Mouse (Mus musculus) retina, postnatal 1 day (tissue): Measurements from ENCODE around the gene Rpl38.

Experiments
- DNase-seq: peaks from one replicate; pipeline ENCODE4 v3.0.0-alpha.2; 2012

The Rpl38 gene

DNA sequence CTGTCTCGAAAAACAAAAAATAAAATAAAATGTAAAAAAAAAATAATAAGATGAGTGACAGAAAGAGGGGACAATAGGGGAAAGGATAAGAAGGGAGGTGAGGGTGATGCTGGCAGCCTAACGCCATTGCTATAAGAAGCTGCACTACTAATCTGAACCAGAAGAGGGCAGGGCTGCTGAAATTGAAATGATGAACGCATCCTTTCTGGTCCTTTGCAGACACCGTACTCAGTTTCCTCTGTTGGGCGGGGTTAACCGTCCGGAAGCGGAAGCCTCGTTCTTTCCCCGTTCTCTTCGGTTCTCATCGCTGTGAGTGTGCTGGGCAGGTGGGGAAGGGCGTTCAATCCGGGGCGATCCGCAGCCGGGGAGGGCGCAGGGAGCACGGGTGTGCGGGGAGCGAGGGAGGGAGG, at the start of gene Rpl38:
TSS of gene Rpl38 (plus strand) at position 224 of the 410 bp plus-strand sequence.
- DNase-seq: peak; percentile 99

DNA sequence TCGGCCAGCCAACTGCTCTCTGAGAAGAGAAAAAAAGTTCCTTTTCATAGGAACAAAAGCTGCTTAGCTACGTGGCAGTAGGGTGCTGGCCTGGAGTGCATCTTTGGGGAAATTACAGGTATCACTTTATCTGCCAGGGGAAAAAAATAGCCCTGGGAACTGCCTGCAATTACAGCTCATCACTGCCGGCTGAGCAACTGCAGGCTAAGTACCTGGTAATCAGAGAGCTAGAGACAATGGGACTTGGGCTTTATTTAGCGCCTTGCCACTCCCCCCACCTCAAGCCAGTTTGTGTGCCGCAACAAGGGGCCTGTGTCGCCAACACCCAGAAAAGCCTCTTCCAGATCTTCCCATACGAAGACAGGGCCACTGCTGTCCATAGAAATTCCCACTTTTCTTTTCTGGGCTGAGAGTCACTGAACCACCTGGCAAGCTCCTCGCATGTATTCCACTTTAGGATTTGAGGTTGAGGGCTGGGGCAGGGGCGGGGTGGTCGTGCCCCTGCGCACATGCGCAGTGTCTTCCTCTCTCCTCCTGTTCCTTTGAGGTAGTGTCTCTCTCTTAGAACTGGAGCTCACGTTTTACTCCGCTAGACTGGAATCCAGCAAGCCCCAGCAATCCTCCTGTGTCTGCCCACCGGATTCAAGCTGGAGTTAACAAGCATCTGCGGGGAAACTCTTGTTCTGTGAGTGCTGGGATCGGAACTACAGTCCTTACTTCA, 49.5 kb upstream of the Rpl38 start:
- DNase-seq: no peak

DNA sequence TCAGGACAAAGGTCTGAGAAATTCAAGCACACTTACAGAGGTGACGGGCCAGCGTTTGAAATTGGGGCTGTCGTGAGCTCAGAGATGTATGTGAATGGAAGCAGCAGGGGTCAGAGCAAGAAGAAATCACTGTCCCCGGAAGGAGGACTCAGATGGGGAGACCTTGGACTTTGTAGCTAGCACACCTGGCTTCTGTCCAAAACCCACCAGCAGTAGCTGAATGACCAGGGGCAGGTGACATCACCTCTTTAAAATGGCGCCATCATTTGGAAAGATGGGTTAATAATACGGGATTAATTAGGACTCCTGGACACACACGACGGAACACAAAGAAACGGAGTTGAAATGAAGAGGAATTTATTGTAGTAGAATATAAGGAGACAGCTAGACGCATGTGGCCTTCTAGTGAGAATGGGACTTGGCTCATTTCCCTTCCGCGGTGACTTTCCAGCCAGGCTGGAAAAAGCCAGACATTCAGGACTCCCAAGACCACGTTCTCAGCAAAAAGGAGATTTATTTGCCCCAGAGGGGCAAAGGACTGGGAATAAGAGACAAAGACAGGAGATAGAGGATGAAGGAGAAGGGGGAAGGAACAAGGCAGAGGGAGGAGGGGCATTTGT, 42.1 kb upstream of the Rpl38 start:
- DNase-seq: no peak

DNA sequence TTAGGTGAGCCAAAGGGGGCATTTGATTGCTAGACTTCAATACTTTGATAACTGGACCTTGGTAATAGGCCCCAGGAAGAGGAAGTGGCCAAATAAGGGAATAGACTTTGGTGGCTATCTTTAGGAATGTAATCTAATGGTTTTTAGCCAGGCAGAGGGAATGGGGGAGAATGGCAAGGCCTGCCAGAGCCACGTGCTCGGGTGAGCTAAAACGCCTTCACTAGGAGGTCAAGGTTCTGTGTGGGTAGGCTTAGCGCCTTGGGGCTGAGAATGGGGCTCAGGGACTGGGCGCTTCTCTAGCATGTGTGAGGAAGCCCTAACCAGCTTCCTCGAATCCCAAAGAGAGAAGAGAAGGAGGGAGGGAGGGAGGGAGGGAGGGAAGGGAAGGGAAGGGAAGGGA, 41.3 kb upstream of the Rpl38 start:
- DNase-seq: no peak

DNA sequence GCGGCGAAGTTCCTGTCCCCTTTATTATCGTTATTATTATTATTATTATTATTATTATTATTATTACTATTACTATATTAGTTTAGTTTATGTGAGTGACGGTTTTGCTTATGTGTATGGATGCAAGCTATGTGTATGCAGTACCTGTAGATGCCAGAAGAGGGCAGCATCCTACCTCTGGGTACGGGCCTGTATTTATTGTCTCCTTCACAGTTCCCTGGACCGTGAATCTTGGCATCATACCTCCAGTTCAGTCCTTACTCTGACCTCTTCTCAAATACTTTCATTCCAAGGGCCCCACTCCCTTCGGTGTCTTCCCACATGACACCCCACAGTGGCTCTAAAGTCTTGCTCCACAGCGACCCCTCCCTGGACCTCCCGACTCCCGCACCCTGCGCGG, 40.3 kb upstream of the Rpl38 start:
- no peak for DNase-seq

- DNase-seq: no peak
Observed at GRCm38 (mm10) chr11:114630044-114630443, 38.3 kb upstream of the Rpl38 start.

GRCm38 (mm10) chr11:114632266-114632665, 36.1 kb upstream of the Rpl38 start:
- DNase-seq: no peak

DNA sequence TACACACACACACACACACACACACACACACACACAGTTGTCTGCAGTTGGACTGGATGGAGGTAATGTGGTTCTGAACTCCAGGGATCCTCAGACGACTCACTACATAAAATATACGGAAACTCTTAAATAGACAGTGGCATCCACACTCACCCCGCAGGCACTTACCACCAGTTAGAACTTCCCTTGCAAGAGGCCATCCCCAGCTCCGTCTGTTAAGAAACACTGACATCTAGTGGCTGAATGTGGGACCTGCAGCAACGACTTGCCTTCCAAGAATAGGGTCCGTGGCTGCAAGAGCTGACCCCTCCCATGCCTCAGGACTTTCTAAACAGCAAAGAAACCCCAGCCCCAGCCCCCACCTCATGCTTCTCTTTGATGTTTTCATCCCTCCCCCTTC, 32.0 kb upstream of the Rpl38 start:
- DNase-seq: peak; percentile 95

GRCm38 (mm10) chr11:114636727-114637505, 31.4 kb upstream of the Rpl38 start:
- DNase-seq: peak; percentile 76

- no peak for DNase-seq
Observed at GRCm38 (mm10) chr11:114638647-114639290, 29.6 kb upstream of the Rpl38 start.

DNA sequence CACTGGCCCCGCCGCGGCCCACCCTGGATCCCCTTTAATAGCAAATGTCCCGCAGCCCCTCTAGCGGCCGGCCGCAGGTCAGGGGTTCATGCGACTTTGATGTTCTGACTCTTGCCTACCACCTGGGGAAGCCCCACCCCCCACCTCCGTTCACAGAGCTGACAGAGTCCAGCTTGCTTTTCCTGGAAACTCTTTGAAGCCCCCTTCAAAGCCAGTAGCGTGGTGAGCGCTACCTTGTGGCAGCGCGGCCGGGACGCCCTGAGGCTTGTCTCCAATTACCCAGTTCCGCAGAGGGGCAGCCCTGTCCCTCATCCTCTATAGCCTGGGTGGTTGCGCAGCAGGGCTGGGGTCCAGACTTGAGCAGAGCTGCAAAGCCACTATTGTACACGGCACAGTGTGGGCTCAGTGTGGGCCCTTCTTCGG, 28.6 kb upstream of the Rpl38 start:
- DNase-seq: no peak

- no peak for DNase-seq
Observed at GRCm38 (mm10) chr11:114640658-114641057, 27.7 kb upstream of the Rpl38 start.

- DNase-seq: no peak
Observed at GRCm38 (mm10) chr11:114641136-114641535, 27.2 kb upstream of the Rpl38 start.

- peak; percentile 52 for DNase-seq
Observed at GRCm38 (mm10) chr11:114642184-114642583, 26.1 kb upstream of the Rpl38 start.

- DNase-seq: no peak
Observed at GRCm38 (mm10) chr11:114642926-114643325, 25.4 kb upstream of the Rpl38 start.

DNA sequence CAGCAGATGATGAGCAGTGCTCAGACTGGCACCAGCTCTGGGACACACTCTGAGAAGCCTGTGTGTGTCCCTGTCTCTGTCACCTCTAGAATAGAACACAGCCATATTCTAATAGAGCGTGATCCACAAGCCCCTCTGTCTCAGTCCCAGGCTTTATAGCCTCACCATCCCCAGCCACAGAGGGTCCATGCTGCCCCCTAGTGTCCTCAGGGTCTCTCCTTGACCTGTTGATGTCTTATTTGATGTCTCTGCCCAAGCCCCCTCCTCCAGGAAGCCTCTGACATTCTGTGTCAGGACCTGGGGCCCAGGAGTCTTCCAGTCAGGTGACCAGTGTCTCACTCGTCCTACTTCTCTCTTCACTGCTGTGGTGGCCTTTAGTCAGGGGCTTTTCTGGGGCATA, 24.2 kb upstream of the Rpl38 start:
- no peak for DNase-seq

DNA sequence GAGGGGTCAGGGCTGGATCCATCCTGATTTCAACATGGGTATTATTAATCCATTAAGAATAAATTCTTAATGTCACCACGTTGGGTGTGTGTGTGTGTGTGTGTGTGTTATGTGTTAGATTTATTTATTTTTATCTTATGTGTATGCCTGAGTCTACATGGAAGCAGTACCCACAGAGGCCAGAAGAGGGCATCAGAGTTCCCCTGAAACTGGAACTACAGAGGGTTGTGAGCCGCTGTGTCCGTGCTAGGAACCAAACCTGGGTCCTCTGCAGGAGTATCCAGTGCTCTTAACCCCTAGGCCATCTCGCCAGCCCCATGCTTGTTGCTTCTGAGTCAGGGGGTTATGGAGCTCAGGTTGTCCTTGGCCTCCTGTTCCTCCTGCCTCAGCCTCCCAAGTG, 18.8 kb upstream of the Rpl38 start:
- DNase-seq: no peak

GRCm38 (mm10) chr11:114652531-114652930, 15.8 kb upstream of the Rpl38 start:
- DNase-seq: peak; percentile 72

DNA sequence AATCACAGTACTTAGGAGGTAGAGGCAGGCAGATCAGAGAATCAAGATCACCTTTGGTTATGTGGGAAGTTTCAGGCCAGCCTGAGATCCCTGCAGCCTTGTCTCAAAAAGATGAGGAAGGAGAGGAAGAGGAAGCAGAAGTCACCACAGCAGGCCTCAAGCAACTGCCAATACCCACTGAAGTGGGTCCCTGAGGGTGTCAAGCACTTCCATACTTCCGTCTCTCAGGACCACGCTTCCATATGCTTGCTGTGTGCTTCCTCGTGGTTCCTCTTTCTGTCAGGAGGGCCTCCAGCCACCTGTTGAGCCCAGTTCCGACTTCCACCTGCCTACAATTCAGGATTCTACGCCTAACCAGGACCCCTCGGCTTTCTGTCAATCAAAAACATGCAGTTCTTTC, 14.7 kb upstream of the Rpl38 start:
- no peak for DNase-seq

- no peak for DNase-seq
Observed at GRCm38 (mm10) chr11:114654552-114654951, 13.8 kb upstream of the Rpl38 start.

DNA sequence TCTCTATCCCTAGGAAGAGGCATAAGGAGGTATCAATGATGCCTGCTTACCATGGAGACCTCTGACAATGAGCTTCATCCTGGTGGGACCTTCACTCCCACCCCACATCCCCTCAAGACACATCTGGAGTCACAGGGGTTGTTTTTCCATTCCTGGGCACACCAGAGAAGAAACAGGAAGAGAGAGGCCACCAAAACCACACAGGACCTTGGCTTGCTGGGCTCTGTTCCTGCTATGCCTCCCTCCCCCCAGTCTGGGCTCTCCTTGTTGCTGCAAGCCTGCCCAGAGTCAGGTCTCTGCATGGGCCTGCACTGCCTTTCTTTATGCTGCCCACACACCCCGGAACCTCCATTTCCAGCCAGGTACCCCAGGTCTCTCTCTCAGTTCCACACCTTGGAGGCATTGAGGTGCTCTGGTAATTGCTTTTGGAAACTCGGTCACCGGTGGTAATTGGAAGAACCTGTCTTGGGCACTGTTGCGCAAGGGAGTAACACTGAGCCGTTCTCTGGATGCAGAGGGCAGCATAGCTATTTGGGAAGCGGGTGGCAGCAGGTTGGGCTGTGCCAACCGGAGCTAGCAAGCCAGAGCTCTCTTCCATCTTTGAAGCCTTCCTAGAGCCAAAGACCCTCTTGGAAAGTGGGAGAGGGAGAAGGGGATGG, 12.8 kb upstream of the Rpl38 start:
- no peak for DNase-seq

DNA sequence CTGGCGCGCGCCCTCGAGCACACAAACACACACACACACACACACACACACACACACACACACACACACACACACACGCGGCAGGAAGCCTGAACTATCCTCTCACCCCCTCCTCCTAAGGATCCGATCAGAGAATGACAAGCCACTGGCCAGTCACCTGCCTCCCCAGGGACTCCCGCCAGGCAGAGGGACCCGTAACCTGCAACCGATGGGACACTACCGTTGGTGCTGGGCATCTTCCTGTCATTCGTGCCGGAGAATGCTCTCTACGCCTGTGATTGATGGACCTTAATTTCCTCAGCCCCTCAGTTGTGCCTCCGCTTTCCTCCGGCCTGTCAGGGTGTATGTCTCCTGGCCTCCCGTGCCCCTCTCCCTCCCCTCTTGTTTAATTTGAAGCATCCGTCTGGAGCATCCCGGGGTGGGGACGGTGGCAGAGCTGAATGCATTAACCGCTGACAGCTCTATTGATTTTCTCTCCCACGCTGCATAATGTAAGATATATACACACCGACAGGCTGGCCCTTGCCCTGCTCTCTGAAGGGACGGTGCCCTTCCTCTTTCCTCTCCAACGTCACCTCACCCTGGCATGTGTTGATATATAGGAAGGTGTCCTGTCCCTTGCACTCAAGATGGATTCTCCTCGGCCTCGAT, 11.2 kb upstream of the Rpl38 start:
- DNase-seq: no peak
